Mouse (Mus musculus): Measurements from ENCODE around the gene Adamts20. TPM values are rescaled to one million over a fixed set of nuclear protein-coding genes. Genes with fewer than 3 reads are reported as not detected.

Adamts20 gene
- polyA plus RNA-seq, 1 experiment: not detected

GRCm38 (mm10) chr15:94231246-94231645, 234.0 kb downstream of the Adamts20 start:
- TF ChIP-seq POLR2AphosphoS2 (IDR thresholded peaks at IDR 0.05; ENCODE audit: insufficient read length, low read depth) (no peak), SRF (IDR thresholded peaks at IDR 0.05; ENCODE audit: control insufficient read depth, insufficient read length, low read depth) (no peak), MYOD1 (IDR thresholded peaks at IDR 0.05; ENCODE audit: control insufficient read depth in 1 of 3, insufficient read length in 2 of 3, low read depth in 2 of 3) (no peak), TCF12 (IDR thresholded peaks at IDR 0.05; ENCODE audit: insufficient read depth, poor library complexity, severe bottlenecking) (no peak), MAX (IDR thresholded peaks at IDR 0.05; ENCODE audit: low read depth) (no peak)
- Histone ChIP-seq H3K27me3 (ENCODE audit: control insufficient read depth, insufficient read depth, insufficient read length) (no peaks in the 10 kb centered on the region), H3K4me2 (ENCODE audit: low read depth) (no peak overlapping the region), H3K79me2 (ENCODE audit: control insufficient read depth, insufficient read depth) (no peaks in the 10 kb centered on the region), H3K4me3 (no peak overlapping the region), H3ac (ENCODE audit: control insufficient read depth, insufficient read length) (no peak overlapping the region), H3K36me3 (ENCODE audit: control insufficient read depth, insufficient read depth) (no peaks in the 10 kb centered on the region)

GRCm38 (mm10) chr15:94227388-94227787, 237.8 kb downstream of the Adamts20 start:
- Histone ChIP-seq H3K36me3 (ENCODE audit: control insufficient read depth, insufficient read depth) (no peaks in the 10 kb centered on the region), H3K27me3 (ENCODE audit: control insufficient read depth, insufficient read depth, insufficient read length) (no peaks in the 10 kb centered on the region), H3K4me2 (ENCODE audit: low read depth) (no peak overlapping the region), H3K79me2 (ENCODE audit: control insufficient read depth, insufficient read depth) (no peaks in the 10 kb centered on the region), H3ac (ENCODE audit: control insufficient read depth, insufficient read length) (no peak overlapping the region), H3K4me3 (no peak overlapping the region)
- no peak for TF ChIP-seq USF1 (IDR thresholded peaks at IDR 0.05; ENCODE audit: low read depth)
- no peak for TF ChIP-seq SRF (IDR thresholded peaks at IDR 0.05; ENCODE audit: control insufficient read depth, insufficient read length, low read depth)
- peak in 2 of 3 experiments; percentile 34 to 63 for TF ChIP-seq MYOD1 (IDR thresholded peaks at IDR 0.05; ENCODE audit: control insufficient read depth in 1 of 3, insufficient read length in 2 of 3, low read depth in 2 of 3)
- no peak for TF ChIP-seq POLR2AphosphoS2 (IDR thresholded peaks at IDR 0.05; ENCODE audit: insufficient read length, low read depth)

DNA sequence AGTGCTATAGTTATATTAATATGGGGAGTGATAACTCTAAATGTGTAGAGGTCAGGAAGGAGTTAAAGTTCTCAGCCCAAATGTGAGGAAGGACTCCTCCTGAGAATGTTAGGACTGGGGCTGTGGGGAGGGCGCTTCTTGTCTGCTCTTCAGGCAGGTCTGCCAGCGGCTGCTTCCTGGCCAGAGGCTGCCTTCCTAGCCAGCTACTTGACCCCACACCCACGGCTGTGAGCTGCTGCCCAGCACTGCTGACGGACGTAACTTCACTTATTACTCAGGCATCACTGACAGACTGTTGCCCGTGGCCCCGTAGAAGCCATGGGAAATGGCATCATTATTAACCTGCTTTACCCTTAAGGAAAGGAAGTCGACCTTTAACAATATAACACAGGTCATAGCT, 242.1 kb downstream of the Adamts20 start:
- Histone ChIP-seq H3K79me2 (ENCODE audit: control insufficient read depth, insufficient read depth) (no peaks in the 10 kb centered on the region), H3ac (ENCODE audit: control insufficient read depth, insufficient read length) (no peak overlapping the region), H3K36me3 (ENCODE audit: control insufficient read depth, insufficient read depth) (no peaks in the 10 kb centered on the region), H3K4me2 (ENCODE audit: low read depth) (no peak overlapping the region), H3K27me3 (ENCODE audit: control insufficient read depth, insufficient read depth, insufficient read length) (no peaks in the 10 kb centered on the region), H3K4me3 (no peak overlapping the region)
- no peak for TF ChIP-seq MYOG (IDR thresholded peaks at IDR 0.05; ENCODE audit: control insufficient read depth in 1 of 3, insufficient read depth in 1 of 3, insufficient read length in 2 of 3, low read depth in 2 of 3)
- TF ChIP-seq TCF3 (IDR thresholded peaks at IDR 0.05; ENCODE audit: insufficient read length, low read depth): no peak
- no peak for TF ChIP-seq SRF (IDR thresholded peaks at IDR 0.05; ENCODE audit: control insufficient read depth, insufficient read length, low read depth)
- TF ChIP-seq CEBPB (IDR thresholded peaks at IDR 0.05; ENCODE audit: insufficient read depth, poor library complexity, severe bottlenecking): no peak

DNA sequence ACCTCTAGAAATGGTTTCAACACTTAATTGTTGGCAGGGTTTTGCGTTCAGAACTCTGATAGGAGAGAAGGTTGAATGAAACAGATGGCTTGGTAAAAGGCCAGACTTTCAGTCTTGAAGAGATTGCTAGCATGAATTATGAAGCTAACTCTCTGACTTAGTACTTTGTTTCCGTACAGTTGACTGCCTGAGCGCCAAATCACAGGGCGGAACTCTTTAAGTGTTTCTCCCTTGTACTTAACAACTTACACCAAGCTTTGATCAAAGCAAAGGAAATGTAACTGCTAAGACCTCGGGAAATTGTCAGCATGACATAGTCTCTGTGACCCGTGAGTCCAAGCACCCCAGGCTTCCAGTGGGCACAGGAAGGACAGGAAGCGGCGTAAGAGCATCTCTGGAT, 244.5 kb downstream of the Adamts20 start:
- Histone ChIP-seq H3K4me3 (no peak overlapping the region), H3K4me2 (ENCODE audit: low read depth) (no peak overlapping the region), H3K27me3 (ENCODE audit: control insufficient read depth, insufficient read depth, insufficient read length) (no peaks in the 10 kb centered on the region), H3K79me2 (ENCODE audit: control insufficient read depth, insufficient read depth) (no peaks in the 10 kb centered on the region), H3ac (ENCODE audit: control insufficient read depth, insufficient read length) (no peak overlapping the region), H3K36me3 (ENCODE audit: control insufficient read depth, insufficient read depth) (no peaks in the 10 kb centered on the region)
- TF ChIP-seq POLR2AphosphoS2 (IDR thresholded peaks at IDR 0.05; ENCODE audit: insufficient read length, low read depth) (no peak), REST (IDR thresholded peaks at IDR 0.05; ENCODE audit: insufficient read depth, insufficient read length) (no peak), MYOG (IDR thresholded peaks at IDR 0.05; ENCODE audit: control insufficient read depth in 1 of 3, insufficient read depth in 1 of 3, insufficient read length in 2 of 3, low read depth in 2 of 3) (no peak), MAX (IDR thresholded peaks at IDR 0.05; ENCODE audit: low read depth) (no peak), SRF (IDR thresholded peaks at IDR 0.05; ENCODE audit: control insufficient read depth, insufficient read length, low read depth) (no peak), POLR2A (IDR thresholded peaks at IDR 0.05; ENCODE audit: insufficient read length, low read depth) (no peak), E2F4 (IDR thresholded peaks at IDR 0.05; ENCODE audit: insufficient read depth) (no peak), TCF12 (IDR thresholded peaks at IDR 0.05; ENCODE audit: insufficient read depth, poor library complexity, severe bottlenecking) (no peak), CEBPB (IDR thresholded peaks at IDR 0.05; ENCODE audit: insufficient read depth, poor library complexity, severe bottlenecking) (no peak), TCF3 (IDR thresholded peaks at IDR 0.05; ENCODE audit: insufficient read length, low read depth) (no peak), USF1 (IDR thresholded peaks at IDR 0.05; ENCODE audit: low read depth) (no peak), MYOD1 (IDR thresholded peaks at IDR 0.05; ENCODE audit: control insufficient read depth in 1 of 3, insufficient read length in 2 of 3, low read depth in 2 of 3) (no peak)

Other genes with a start within 250 kb of the Adamts20 start
- 4.0 TPM for gene Pus7l, start 78.1 kb upstream of the Adamts20 start, polyA plus RNA-seq (2012; fragmentation: generic; extraction: Trizol)
- 7.0 TPM for gene Irak4, start 78.2 kb upstream of the Adamts20 start, polyA plus RNA-seq (2012; fragmentation: generic; extraction: Trizol)
- 28.6 TPM for gene Twf1, start 124.5 kb upstream of the Adamts20 start, polyA plus RNA-seq (2012; fragmentation: generic; extraction: Trizol)
- gene Tmem117, start 163.8 kb upstream of the Adamts20 start, polyA plus RNA-seq (2012; fragmentation: generic; extraction: Trizol): 0.37 TPM